Mouse (Mus musculus) midbrain, embryonic 13.5 days (tissue): ENCODE data around the gene Zic2. TPM values are rescaled to one million over a fixed set of nuclear protein-coding genes. Genes with fewer than 3 reads are reported as not detected.

Experiments
- ATAC-seq: fragments of 200-750 bp; cut with Nextera tagmentation; 2 replicates; pipeline ENCODE4 v1.8.0; 2017; ENCODE audit warnings: mild to moderate bottlenecking, moderate TSS enrichment, moderate library complexity
- H3K27ac ChIP-seq: fragments of 300-500 bp; sonication (generic); 2 replicates; pipeline ENCODE4 v1.5.1; 2015; ENCODE audit warnings: inconsistent platforms, mild to moderate bottlenecking, moderate library complexity
- H3K27me3 ChIP-seq: fragments of 300-500 bp; sonication (generic); 2 replicates; pipeline ENCODE4 v1.6.1; 2015; ENCODE audit warnings: mild to moderate bottlenecking, inconsistent platforms
- H3K36me3 ChIP-seq: fragments of 300-500 bp; sonication (generic); 2 replicates; pipeline ENCODE4 v1.6.1; 2015; ENCODE audit warnings: mild to moderate bottlenecking, inconsistent platforms
- H3K4me1 ChIP-seq: fragments of 300-500 bp; sonication (generic); replicated peaks from 2 replicates; pipeline ENCODE4 v1.6.1; 2015; ENCODE audit warnings: inconsistent platforms
- H3K4me2 ChIP-seq: fragments of 300-500 bp; sonication (generic); replicated peaks from 2 replicates; pipeline ENCODE4 v1.6.1; 2015; ENCODE audit warnings: moderate library complexity, mild to moderate bottlenecking, inconsistent platforms
- H3K4me3 ChIP-seq: fragments of 300-500 bp; sonication (generic); replicated peaks from 2 replicates; pipeline ENCODE4 v1.5.1; 2015; ENCODE audit warnings: mild to moderate bottlenecking, inconsistent platforms
- H3K9ac ChIP-seq: fragments of 300-500 bp; sonication (generic); replicated peaks from 2 replicates; pipeline ENCODE4 v1.6.1; 2015; ENCODE audit warnings: mild to moderate bottlenecking, inconsistent platforms
- H3K9me3 ChIP-seq: fragments of 300-500 bp; sonication (generic); 2 replicates; pipeline ENCODE4 v1.6.1; 2016; ENCODE audit warnings: mild to moderate bottlenecking, inconsistent platforms
- WGBS: fragments of 180-500 bp; shearing (Covaris S2); methylation state at CpG from one replicate; pipeline ENCODE4 v1.1.7; 2015; 5-methylcytosine and 5-hydroxymethylcytosine counted together
- polyA plus RNA-seq: library from polyadenylated mRNA; unstranded; fragments of >200 nt; fragmentation: Nextera tagmentation; extraction: Ambion mirVana; gene quantifications from 2 replicates; pipeline ENCODE4 v1.2.1, GENCODE M21; 2015

Gene Zic2
- 10.3 and 10.7 TPM in 2 replicates for polyA plus RNA-seq

DNA sequence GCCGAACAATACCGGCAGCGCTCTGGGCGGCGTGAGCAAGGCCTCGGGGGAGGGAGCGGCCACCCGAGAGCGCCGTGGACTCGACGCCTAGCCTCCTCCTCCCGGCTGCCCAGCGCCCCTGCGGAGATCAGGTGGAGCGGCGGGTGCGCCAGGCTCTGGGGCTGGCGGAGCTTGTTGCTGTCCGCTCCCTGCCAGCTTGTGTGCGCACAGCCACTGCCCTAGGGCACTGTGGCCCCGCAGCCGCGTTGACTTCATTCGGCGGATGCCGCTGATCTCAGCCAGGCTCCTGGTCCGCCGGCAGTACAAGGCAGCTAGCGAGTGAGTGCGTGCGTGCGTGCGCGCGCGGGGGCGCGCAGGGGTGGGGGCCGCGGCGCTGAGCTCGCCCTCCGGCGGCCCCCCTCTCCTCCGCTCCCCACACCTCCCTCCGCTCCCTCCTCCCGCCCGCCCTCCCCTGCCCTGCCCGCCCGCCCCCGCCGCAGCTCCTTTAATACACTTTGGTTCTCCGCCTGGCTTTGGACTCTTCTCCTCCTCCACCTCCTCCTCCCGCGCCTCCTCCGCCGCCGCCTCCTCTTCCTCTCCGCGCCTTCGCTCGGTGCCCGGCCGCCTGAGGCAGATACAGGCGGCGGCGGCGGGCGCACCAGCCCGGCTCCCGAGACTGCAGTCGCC, at the start of gene Zic2:
Zic2 (plus strand) TSS at position 545 of the 666 bp plus-strand sequence.
- peak; percentile 80 for ATAC-seq
- peak within 1 kb of the TSS; percentile 98 for H3K27ac ChIP-seq
- H3K9me3 ChIP-seq = no peaks in the 10 kb centered on the region
- H3K4me3 ChIP-seq = peak within 1 kb of the TSS; percentile 69
- peaks cover 35% of the 10 kb centered on the region for H3K4me1 ChIP-seq
- 0% methylated on average over 43 of the region's 73 CpGs for WGBS
- peak within 1 kb of the TSS; percentile 94 for H3K9ac ChIP-seq
- H3K27me3 ChIP-seq = peaks cover 56% of the 10 kb centered on the region
- H3K4me2 ChIP-seq = peak within 1 kb of the TSS; percentile 61
- H3K36me3 ChIP-seq = peaks cover 6% of the 10 kb centered on the region; the same call in 1 of the 2 replicates

- H3K4me2 ChIP-seq = no peak overlapping the region
- peak overlapping the region; percentile 35; the same call in 1 of the 2 replicates for H3K27ac ChIP-seq
- no peaks in the 10 kb centered on the region for H3K9me3 ChIP-seq
- H3K27me3 ChIP-seq = peaks cover 28% of the 10 kb centered on the region; the same call in 1 of the 2 replicates
- no peak overlapping the region for H3K4me3 ChIP-seq
- 51% methylated on average over 10 of the region's 10 CpGs for WGBS
- no peak; the same call in 1 of the 2 replicates for ATAC-seq
- H3K9ac ChIP-seq = no peak overlapping the region
- H3K36me3 ChIP-seq = no peaks in the 10 kb centered on the region
- H3K4me1 ChIP-seq = peaks cover 13% of the 10 kb centered on the region
These were observed 48.6 kb upstream of the Zic2 start for GRCm38 (mm10) chr14:122426529-122427203.

DNA sequence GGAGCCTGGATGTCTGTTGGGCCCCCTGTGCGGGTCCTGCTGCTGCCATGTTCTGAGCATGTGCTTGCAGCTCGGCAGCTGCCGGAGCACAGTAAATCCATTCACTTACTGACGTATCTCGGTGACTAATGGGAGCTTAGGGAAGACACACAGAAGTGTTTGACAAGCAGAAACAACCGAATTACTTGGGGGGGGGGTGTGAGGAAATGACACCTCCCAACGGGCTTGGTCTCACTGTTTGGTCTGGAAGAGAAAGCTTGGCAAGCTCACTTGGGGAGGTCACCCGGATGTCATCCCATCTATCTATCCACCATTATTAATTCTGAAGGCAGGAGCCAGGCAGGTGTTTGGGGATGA, 48.1 kb upstream of the Zic2 start:
- Histone ChIP-seq H3K36me3 (no peaks in the 10 kb centered on the region), H3K27me3 (peaks cover 25% of the 10 kb centered on the region; the same call in 1 of the 2 replicates), H3K9ac (no peak overlapping the region), H3K4me2 (no peak overlapping the region), H3K27ac (peak overlapping the region; percentile 35; the same call in 1 of the 2 replicates), H3K4me3 (no peak overlapping the region), H3K4me1 (peaks cover 13% of the 10 kb centered on the region), H3K9me3 (no peaks in the 10 kb centered on the region)
- ATAC-seq = peak; percentile 78
- 45% methylated on average over 8 of the region's 8 CpGs for WGBS

GRCm38 (mm10) chr14:122427654-122428053, 47.6 kb upstream of the Zic2 start:
- Histone ChIP-seq H3K9me3 (no peaks in the 10 kb centered on the region), H3K4me2 (no peak overlapping the region), H3K4me3 (no peak overlapping the region), H3K9ac (no peak overlapping the region), H3K36me3 (no peaks in the 10 kb centered on the region), H3K27ac (no peak overlapping the region), H3K27me3 (peaks cover 23% of the 10 kb centered on the region; the same call in 1 of the 2 replicates), H3K4me1 (peaks cover 13% of the 10 kb centered on the region)
- WGBS = 77% methylated on average over 3 of the region's 3 CpGs
- ATAC-seq = no peak

DNA sequence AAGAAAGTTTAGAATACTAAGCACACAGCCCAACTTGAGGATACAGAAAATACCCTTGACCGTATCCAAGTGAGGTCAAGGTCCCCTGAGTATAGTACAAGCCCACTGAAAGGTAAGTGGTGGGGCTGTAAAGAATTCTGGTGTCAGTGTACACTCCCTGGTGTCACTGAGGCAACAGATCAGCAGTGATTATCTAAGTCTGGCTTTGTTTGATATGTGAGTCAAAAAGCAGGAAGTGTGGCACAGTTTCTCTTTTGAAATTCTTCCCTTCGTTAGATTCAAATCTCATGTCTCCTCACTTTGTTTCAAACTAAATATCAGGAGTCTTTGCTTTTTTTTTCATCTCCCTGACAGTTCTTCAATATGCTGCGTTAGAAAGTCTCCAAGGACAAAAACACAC, 42.7 kb upstream of the Zic2 start:
- no peak overlapping the region for H3K4me3 ChIP-seq
- H3K4me1 ChIP-seq = peaks cover 3% of the 10 kb centered on the region
- WGBS = 58% methylated on average over 3 of the region's 3 CpGs
- H3K27me3 ChIP-seq = peaks cover 12% of the 10 kb centered on the region
- H3K4me2 ChIP-seq = no peak overlapping the region
- ATAC-seq = no peak
- H3K9me3 ChIP-seq = no peaks in the 10 kb centered on the region; the same call in 1 of the 2 replicates
- no peaks in the 10 kb centered on the region for H3K36me3 ChIP-seq
- H3K27ac ChIP-seq = no peak overlapping the region
- H3K9ac ChIP-seq = no peak overlapping the region

- H3K27ac ChIP-seq = no peak overlapping the region
- H3K9ac ChIP-seq = no peak overlapping the region
- H3K9me3 ChIP-seq = no peaks in the 10 kb centered on the region; the same call in 1 of the 2 replicates
- ATAC-seq = no peak
- peaks cover 12% of the 10 kb centered on the region for H3K27me3 ChIP-seq
- H3K4me1 ChIP-seq = no peaks in the 10 kb centered on the region
- no peak overlapping the region for H3K4me2 ChIP-seq
- no peak overlapping the region for H3K4me3 ChIP-seq
- H3K36me3 ChIP-seq = no peaks in the 10 kb centered on the region
- 89% methylated on average over 10 of the region's 10 CpGs for WGBS
These were observed 41.2 kb upstream of the Zic2 start for GRCm38 (mm10) chr14:122434039-122434438.

GRCm38 (mm10) chr14:122436850-122437249, 38.4 kb upstream of the Zic2 start:
- no peaks in the 10 kb centered on the region for H3K36me3 ChIP-seq
- no peak overlapping the region for H3K4me3 ChIP-seq
- no peak overlapping the region for H3K27ac ChIP-seq
- no peaks in the 10 kb centered on the region for H3K4me1 ChIP-seq
- no peak overlapping the region for H3K4me2 ChIP-seq
- ATAC-seq = no peak
- no peaks in the 10 kb centered on the region; the same call in 1 of the 2 replicates for H3K9me3 ChIP-seq
- 68% methylated on average over 10 of the region's 10 CpGs for WGBS
- H3K9ac ChIP-seq = no peak overlapping the region
- H3K27me3 ChIP-seq = peaks cover 15% of the 10 kb centered on the region

DNA sequence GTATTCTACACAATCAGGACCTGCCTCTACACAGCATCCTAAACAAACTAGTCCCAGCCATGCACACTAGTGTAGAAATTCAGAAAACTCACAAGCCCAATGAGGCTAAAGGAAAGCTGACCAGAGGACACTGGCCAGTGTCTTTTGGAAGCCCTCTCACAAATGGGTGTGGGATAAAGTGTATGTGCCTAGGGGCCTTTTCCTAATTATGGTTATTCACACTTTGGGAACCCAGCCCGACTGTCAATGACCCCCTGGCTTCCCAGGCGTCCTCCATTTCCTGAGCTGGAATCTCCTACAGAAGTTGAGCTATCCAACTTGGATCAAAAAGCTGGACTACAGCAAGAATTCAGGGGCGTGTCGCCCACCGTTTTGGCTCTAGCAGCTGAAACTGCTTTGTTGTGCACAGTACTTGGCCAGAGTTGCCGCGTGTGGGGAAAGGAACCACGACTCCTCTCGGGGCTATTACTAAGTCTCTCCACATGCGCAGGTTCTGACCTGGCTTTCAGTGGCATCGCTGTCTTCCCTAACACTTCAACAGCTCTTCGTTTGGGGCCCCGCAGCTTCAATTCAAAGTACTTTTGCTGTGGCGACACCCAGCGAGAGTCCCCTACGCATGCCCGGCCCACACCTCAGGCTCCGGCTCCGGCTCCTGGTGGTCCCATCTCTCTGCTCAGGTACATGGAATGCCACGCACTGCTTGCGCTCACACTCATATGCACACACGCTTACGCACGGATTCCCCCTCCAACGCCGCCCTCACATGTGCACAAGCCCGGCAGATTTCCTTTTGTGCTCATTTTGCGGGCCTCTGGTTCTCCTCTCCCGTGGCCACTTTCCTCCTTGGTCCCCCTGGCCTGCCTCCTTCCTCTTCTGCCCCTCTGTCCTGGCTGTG, 25.4 kb upstream of the Zic2 start:
- H3K36me3 ChIP-seq = no peaks in the 10 kb centered on the region
- peak overlapping the region; percentile 65 for H3K4me2 ChIP-seq
- WGBS = 3% methylated on average over 29 of the region's 29 CpGs
- H3K9ac ChIP-seq = peak overlapping the region; percentile 67
- peak; percentile 7; the same call in 1 of the 2 replicates for ATAC-seq
- H3K9me3 ChIP-seq = no peaks in the 10 kb centered on the region
- H3K4me1 ChIP-seq = peaks cover 51% of the 10 kb centered on the region
- H3K27me3 ChIP-seq = peaks cover 90% of the 10 kb centered on the region
- H3K4me3 ChIP-seq = peak overlapping the region; percentile 43
- H3K27ac ChIP-seq = peak overlapping the region; percentile 81

GRCm38 (mm10) chr14:122450496-122451382, 24.5 kb upstream of the Zic2 start, which contains the start of gene Gm5089:
Gene Gm5089, minus strand, starts transcription at chr14:122451115.
- peaks cover 94% of the 10 kb centered on the region for H3K27me3 ChIP-seq
- H3K9ac ChIP-seq = peak within 1 kb of the TSS; percentile 67
- peak within 1 kb of the TSS; percentile 81 for H3K27ac ChIP-seq
- H3K4me3 ChIP-seq = peak within 1 kb of the TSS; percentile 43
- H3K4me2 ChIP-seq = peak within 1 kb of the TSS; percentile 65
- H3K9me3 ChIP-seq = no peaks in the 10 kb centered on the region
- H3K4me1 ChIP-seq = peaks cover 57% of the 10 kb centered on the region
- 1% methylated on average over 56 of the region's 59 CpGs for WGBS
- no peaks in the 10 kb centered on the region for H3K36me3 ChIP-seq
- peak; percentile 41 for ATAC-seq

DNA sequence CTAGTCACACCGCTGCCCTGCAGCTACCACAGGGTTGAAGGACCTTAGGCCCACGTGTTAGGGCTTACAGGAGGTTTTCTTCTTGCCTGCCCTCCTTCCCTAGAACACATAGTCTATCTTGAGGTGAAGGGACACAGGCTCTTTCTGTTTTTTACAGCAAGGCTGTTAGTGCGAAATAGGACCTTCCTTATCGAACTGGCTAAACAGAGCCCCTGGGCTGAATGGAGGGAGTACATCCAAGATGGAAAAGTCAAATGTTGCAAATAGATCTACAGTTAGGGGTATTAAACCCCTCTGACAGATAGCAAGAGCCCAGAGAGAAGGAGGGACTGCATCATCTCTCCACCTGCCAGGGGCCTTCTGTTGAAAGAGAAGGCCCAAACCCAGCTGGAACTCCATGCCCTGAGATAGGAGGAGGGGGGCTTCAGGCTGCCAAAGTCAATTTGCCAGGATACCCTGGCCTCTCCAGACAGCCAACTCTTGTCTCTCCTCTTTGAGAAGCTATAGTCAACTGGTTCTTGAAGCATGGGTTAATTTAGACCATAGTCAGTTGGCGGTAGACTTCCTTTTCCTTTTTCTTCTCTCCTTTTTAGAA, 23.6 kb upstream of the Zic2 start:
- WGBS = 54% methylated on average over 5 of the region's 5 CpGs
- Histone ChIP-seq H3K27me3 (peaks cover 94% of the 10 kb centered on the region), H3K4me3 (0 out of 2 replicates have a peak overlapping the region, but pooled peaks have one; percentile 43), H3K27ac (peak overlapping the region; percentile 81), H3K9me3 (no peaks in the 10 kb centered on the region), H3K4me1 (peaks cover 57% of the 10 kb centered on the region), H3K9ac (peak overlapping the region; percentile 67; the same call in 1 of the 2 replicates), H3K4me2 (peak overlapping the region; percentile 65), H3K36me3 (no peaks in the 10 kb centered on the region)
- ATAC-seq = no peak
